Mouse (Mus musculus) left cerebral cortex, adult 9 months (tissue): ENCODE data around the gene Epb41l1.
A peak's percentile ranks its signal among the peaks of the same experiment; 100 is the strongest.
"Not testable (repeated sequence)": the region's sequence is repeated elsewhere in the genome, so short reads cannot be mapped to it uniquely, and the experiment has no call there.

Source experiments
- DNase-seq, 2 experiments: peaks; one replicate each; pipeline ENCODE4 v3.0.0; 2022; ENCODE audit warnings: low spot score in 2 of 2

Epb41l1 gene

DNA sequence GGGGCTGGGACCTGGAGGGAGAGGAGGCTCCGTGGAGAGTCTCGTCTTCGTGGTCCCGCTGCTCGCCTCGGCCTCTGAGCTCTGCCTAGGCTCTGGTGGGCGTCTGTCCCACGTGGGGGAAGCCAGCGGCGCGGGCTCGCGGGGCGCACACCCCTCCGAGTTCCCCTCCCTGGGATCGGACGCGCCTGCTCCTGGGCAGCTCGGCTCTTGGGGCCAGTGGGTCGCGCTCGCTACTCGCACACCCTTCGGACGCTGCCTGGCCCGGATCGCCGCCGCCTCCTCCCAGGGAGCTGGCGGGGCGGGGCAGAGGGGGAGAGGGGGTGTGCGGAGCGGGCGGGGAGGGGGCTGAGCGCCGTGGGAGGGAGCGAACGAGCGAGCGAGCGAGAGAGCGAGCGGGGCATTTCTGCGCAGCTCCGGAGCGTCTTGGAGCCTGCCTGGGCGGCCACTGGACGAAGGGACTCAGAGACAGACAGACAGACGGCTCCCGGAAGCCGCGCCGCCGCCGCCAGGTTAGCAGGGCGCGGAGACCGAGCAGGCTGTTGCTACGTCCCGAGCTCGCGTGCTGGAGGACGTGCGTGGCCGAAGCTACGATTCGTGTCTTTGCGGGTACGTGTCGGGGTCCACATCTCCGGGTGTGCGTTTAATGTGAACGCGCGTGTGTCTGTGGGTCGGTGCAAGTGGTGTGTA is at the start of gene Epb41l1:
Gene Epb41l1, plus strand, starts transcription at position 216 of the 687 bp plus-strand sequence.
- DNase-seq, result no peak

DNA sequence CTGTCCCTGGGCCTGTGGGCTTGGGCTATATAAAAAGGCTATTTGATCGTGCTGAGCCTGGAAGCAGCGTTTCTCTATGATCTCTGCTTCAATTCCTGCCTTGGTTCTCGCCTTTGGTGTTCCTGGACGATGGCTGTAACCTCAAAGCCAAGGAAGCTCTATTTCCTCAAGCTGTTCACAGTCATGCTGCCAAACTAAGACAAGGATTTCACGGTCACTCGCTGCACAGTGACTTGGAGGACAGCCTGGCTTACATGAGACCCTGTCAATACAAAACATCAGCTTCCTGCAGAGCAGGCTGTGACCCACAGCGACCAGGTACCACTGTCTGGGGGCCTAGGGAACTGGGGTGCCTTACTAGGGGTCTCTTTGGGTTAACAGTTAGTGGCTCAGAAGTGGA is 43.8 kb upstream of the Epb41l1 start:
- DNase-seq, result no peak

DNA sequence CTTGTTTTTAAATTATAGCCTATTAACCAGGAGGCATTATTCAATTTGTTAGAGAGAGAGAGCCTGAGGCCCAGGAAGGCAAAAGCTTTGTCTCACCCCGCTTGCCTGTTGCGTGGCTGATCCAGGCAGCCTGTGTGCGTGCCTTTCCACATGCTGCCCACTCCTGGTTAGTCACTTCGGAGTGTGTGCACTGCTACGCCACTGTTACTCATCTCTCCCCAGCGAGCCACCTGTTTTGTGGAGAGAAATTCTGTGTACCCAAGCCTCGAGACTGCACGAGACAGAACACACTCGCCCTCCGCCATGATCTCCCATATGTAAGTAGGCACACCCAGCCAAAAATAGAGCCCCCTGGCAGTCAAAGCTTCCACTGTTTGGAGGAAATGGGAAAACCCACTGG is 40.8 kb upstream of the Epb41l1 start:
- DNase-seq, result peak in 1 of 2 experiments; percentile 75

DNA sequence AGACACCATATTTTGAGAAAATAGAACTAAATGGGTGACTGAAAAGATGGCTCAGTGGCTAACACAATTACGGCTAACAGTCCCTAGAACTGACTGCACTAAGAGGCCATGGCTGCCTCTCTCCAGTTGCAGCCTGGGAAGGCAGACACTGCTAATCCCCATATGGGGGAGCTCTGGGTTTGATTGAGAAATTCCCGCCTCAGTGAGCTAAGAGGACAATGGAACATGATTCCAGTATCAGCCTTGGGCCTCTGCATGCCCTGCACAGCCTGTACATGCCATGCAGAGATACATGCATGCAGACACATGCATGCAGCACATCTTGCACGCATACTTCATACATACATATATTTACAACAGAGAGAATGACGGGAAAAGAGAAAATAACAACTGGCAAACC is 39.4 kb upstream of the Epb41l1 start:
- no peak for DNase-seq

DNA sequence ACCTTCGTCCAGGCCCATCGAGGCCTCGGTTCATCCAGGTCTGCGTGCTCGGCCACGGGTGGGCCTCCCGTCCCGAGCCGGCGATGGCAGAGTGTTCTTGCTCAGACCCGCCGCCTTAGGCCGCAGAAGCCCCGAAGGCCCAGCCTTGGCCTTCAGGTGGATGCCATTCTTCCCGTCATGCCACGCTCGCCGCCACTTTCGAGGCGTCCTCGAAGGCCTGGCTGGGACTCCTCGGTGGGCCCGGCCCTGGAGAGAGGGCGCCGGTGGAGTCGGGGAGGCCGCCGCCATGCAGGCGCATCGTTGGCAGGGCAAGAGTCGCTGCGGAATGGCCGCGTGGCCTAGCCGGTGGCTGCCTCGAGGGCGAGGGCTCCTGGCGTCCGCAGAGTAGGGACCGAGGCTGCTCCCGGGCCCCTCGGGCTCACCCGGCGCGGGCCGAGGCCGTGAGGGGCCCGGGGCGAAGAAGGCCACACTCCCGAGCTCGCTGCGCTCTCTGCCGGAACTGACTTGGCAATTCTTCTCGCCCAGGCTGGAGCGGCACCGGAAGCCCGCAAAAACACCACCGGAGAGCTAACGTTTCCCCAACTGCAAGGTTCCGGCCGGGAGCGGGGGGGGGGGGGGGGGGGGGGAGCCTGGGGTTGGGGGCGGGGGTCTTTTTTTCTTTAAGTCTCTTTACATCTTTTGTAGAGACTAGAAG is 28.1 kb upstream of the Epb41l1 start:
- peak in 1 of 2 experiments; percentile 67 for DNase-seq

DNA sequence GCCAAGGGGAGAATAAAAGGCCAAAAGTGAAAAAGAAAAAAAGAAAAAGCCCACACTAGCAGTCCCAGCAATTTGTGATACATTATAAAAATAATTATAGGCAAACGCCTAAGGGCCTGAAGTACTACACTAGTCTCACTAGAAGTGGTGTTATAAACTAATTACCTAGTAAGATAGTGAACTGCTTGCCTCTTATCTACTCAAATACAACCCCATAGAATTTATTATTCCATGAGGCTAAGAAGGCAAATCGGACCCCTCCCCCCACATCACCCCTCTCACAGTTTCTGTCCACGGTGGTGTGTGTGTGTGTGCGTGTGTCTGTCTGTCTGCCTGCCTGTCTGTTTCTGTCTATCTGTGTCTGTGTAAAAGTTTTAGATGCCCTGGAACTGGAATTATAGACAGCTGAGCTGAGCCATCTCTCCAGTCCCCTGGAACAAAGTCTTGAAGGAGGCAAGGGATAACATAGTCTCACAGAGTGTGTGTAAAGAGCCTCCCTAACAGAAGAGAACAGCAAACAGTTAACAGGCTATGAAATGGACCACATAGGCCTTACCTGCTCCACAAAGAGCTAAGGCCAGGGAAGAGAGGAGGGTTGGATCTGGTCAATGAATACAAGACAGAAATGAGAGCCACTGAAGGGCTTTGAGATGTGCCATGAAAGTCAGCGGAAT is 27.4 kb upstream of the Epb41l1 start:
- no peak for DNase-seq

DNA sequence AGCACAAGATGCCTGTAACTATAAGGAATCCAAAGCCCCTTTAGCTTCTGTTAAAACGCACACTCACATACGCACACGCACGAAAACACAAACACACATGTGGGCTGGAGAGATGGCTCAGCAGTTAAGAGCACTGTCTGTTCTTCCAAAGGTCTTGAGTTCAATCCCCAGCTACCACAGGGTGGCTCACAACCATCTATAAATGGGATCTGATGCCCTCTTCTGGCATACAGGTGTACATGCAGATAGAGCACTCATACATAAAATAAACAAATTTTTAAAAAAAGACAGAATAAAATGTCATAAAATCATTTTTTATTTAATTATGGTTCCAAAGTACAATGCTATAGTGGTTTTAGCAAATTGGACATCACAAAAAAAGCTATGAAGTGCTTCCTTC is 26.4 kb upstream of the Epb41l1 start:
- DNase-seq, result no peak

DNA sequence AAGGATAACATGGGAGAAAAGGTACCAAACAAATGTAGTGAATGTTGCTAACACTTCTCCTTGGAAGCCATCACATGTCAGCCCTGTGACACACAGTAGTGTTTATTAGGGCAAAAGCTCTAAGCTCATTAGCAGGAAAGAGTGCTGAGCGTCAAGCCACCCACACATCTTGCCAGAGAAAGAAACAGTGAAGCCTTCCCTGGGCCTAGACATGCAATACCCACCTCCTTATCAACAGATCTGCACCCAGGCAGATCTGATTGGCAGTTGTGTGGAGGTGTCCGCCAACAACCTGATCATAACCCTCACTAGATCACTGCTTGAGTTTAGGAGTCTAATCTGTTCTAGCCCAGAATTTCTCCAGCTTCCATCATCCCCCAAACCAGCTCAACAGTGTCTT is 24.6 kb upstream of the Epb41l1 start:
- no peak for DNase-seq

DNA sequence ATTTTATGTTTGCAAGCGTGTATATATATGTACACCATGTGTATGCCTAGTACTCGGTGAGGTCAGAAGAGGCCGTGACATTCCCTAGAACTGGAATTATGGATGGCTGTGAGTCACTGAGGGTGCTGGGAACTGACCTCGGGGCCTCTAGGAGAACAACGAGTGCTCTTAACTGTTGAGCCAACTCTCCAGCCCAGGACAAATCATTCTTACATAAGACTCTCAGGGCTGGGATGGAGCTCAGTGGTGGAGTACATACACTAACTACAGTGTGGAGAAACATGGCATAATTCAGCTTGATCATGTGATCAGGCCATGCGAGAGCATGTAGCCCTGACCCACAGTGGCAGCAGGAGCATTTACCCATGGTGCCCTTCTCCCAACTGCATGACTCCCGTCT is 22.7 kb upstream of the Epb41l1 start:
- DNase-seq, result no peak

DNA sequence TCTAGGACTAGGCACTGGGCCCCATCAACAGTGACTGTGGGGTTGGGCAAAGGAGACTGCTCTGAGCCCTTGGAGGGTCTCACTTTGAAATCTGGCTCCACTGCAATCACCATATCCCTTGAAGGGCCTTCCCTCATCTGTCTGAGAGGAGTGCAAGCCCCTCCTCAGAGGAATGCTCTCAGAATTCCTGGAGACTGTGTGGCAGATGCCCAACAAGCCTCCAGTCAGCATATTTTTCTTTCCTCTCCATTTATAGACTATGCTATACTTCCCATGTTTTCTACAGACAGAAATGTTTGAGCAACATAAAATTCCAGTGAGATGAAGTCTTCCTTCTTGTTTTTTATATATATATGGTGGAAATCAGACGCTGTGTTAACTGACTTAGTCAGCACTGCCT is 21.2 kb upstream of the Epb41l1 start:
- DNase-seq, result no peak

DNA sequence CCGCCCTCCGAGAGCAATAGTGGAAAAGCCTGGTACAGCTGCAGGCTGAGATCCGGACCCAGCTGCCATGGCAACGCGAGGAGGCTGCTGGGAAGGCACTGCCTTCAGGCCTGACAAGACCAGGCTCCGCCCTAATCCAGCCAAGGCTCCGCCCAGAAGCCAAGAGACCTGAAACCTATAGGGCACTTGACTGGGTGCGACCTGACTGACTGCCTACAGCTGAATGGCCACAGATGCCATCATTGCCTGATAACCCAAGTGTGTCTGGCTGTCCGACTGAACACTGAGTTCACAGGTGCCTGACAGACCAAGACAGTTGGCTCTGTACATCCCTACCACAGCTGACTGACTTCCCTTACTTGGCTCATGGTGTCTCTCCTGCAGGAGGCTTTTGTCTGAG is 19.4 kb upstream of the Epb41l1 start:
- peak; percentile 57 to 65 for DNase-seq

DNA sequence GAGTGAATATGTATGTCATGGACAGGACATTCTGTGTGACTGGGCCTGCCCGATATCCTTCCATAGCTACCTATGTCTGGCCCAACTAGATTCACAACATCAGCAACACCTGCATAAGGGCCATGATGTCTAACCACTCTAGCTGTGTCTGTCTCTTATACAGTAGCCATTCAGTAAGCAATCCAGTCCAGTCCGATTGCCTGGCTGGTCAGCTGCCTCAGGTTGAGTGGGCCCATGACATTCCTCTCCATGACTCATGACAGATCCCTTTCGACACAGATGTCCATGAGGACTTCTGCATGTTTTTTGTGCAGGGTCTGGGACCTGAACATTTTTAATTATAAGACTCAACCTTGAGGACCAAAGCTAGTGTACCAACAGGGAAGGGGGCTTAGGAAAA is 18.7 kb upstream of the Epb41l1 start:
- DNase-seq, result no peak

DNA sequence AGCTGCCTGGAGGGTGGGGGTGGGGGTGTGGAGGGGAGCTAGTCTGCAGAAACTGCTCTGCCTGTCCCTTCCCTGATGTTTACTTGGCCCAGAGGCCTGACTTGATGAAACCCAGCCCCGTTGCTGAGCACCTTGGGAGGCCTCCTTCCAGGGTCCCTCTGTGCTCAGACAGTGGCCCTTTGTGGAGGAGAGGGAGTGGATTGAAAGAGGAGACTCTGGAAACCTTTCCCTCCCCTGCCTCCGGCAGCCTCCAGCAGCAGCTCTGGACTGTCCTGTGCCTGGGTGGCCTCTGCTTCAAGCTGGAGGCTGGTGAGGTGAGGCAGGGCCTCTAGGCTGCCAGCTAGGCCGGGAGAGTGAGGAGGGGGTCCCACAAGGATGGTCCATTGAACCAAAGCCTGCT is 13.7 kb upstream of the Epb41l1 start:
- DNase-seq, result no peak

DNA sequence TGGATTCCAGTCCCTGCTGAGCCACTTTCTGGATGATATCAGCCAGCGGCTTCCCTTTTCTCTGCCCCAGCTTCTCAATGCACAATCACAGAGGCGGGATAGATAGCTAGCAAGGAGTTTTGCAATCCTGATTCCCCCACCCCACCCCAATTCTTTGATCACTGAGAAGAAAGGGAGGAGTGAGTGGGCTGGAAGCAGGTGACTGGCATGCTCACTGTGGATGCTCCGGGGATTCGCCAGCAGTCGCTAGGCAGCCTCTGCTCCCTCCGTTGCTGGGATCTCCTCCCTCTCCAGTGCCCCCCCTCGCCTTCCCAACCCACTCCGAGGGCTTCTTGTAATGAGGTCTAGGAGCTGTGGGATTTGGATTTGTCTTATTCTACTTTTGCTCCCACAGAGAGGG is 12.5 kb upstream of the Epb41l1 start:
- peak; percentile 54 to 65 for DNase-seq

DNA sequence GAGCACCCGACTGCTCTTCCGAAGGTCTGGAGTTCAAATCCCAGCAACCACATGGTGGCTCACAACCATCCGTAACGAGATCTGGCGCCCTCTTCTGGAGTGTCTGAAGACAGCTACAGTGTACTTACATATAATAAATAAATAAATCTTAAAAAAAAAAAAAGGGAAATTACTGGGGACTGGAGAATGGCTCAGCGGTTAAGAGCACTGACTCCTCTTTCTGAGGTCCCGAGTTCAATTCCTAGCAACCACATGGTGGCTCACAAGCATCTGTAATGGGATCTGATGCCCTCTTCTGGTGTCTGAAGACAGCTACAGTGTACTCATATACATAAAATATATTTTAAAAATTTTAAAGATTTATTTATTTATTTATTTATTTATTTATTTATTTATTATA is 9.4 kb upstream of the Epb41l1 start:
- DNase-seq, result not testable (repeated sequence)

DNA sequence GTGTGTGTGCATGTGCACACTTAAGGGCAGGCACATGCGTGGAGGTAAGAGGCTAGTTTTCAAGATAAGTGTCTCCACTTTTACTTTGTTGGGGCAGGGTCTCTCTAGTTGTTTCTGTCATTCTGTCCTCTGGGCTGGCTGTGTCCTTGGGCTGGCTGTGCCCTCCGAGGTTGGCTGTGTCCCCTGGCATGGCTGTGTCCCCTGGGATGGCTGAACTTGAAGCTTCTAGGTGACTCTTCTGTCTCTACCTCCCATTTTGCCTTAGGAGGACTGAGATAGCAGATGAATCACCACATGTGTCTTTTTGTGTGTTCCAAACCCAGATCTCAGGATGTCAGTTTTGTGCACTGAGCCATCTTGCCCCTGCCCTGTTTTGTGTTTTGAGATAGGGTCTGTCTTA is 5.7 kb upstream of the Epb41l1 start:
- no peak for DNase-seq

DNA sequence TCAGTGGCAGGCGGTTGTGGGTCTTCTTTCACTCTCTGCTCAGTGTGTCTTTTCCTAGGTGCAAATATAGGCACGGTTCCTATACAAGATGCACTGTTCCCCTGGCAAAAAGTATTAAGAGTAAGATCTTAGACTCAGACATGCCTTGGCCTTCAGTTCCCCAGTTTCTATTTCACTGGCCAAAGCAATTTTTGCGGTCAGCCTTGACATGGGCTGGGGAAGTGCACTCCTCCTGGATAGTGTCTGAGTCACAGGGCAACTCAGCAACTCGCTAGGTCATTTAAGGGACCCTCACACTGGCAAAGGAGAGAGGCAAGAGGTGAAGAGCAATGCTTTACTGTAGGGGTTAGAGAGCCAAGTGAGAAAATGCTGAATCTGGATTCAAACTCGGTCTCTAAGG is 5.0 kb upstream of the Epb41l1 start:
- no peak for DNase-seq

DNA sequence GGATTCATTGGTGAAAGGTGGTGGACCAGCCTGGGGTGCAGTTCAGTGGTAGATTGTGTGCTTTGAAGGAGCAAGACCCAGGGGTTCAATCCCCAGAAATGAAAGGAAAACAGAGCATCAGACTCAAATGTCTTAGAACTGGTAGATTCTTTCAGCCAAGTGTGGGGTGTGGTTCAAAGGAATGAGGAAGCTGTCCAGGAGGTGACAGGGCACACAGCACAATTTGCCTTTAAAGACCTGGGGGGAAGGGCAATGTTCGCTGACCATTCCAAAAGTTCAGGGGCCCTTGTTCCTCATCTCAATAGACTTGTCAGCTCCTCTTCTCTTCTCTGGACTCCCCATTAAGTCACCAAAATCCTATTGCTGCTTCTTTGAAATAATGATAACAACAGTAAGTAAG is 3.5 kb upstream of the Epb41l1 start:
- DNase-seq, result no peak

DNA sequence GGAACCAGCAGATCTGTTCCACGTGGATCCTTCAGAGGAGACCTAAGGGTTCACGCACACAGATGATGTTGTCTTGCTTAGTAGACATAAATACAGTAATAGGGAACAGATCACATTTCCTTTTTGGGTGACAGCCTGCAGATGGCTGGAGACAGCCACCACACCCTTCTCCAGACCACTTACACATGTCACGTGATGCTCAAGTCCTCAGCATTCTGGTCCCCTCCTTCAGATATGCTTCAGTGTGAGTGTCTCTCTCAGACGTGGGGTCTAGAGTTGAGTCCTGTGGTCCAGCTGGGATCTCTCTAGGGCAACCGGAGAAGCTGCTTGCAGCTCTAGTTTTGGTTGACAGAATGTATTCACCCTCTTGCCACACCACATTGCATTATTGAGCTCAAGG is 2.2 kb upstream of the Epb41l1 start:
- no peak for DNase-seq

DNA sequence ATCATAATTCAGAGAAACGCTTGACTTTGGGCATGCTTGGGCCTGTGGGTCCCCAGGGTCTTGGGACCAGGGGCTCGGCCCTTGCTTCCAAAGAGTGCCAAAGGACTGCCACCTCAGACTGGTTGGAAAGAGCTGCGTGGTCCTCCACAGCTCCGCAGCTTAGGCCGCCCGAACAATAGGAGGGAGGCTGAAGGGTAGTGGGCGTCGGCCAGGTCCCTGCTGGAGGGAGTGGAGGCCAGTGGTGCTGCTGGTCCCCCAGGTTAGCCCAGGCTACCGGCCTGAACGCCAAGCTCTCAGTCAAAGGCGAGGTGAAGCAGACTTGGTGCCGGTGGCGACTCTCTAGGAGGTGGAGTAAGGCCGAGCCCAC is 399 bp upstream of the Epb41l1 start:
- no peak for DNase-seq

DNA sequence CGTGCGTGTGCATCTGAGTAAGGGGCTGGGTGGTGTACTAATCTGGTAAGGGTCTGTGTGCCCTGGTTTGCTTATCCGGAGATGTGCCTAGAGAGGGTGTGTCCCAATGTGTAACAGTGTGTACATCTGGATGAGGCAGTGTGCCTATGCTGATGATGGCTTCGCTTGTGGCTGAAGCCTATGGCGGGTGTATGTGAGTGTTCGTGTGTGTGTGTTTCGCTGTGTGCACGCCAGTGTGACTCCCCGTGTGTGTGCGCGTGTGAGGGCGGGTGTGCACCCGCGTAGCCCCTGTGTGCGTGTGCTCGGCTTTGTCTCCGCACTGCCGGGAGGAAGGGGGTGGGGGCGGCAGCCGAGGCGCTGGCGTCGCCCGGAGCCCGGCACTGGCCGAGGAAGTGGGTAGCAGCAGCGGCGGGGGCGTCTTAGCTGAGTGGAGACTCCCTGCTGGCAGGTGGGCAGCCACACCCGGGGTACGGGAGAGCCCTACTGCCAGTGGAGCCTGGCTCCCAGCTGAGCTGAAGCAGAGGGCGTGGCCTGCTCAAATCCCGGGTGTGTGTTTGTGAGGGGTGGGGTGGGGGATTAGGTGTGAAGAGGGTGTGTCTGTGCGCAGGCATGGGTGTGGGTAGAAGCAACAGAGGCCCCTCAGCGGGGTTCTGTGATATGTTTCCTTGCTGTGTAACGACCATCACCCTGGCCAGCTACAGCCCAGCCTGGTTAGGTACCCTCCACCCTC is 837 bp downstream of the Epb41l1 start:
- peak in 1 of 2 experiments; percentile 55 for DNase-seq

DNA sequence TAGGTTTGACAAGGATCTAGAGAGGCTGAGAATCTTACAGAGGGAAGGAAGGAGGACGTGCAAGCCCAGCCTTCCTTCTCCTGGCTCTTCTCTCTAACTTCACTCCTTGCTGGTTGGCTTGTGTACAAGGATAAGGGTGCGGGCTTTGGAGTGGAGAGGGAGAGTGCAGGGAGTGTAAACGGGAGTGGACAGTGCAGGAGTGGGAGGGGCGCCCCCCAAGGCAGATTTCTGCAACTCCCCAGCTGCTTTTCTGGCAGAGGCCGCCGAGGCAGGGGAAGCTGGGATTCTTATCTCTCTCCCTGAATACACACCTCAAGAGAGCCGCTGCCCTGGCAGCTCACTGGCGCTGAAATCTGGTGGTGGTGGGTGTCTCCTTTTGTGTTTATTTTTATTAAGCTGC is 1.9 kb downstream of the Epb41l1 start:
- no peak for DNase-seq

DNA sequence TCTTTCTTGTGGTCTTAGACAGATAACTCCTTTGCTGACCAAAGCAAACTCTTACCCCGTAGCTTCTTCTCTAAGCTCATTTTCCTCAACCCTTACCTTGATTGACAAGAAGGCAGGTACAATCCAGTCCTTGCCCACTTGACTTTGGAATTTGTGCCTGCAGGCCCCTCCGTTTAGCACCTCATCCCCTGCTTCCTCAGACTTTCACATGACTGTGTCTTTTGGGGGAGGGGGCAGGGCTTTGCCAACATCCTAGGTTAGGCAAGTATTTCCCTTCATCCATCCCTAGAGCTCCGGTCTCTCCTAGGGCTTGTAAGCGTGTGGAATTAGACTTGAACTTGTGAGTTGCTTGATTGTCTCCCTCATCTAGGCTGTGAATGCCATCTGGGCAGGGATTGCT is 3.0 kb downstream of the Epb41l1 start:
- no peak for DNase-seq
